Mouse (Mus musculus): ENCODE data around the gene Vmn1r58. TPM values are rescaled to one million over a fixed set of nuclear protein-coding genes. Genes with fewer than 3 reads are reported as not detected.
"Not testable (repeated sequence)": the region's sequence is repeated elsewhere in the genome, so short reads cannot be mapped to it uniquely, and the experiment has no call there.

The Vmn1r58 gene
- total RNA-seq (2021), result not detected
- long read RNA-seq, experiment 1, result 0 reads
- long read RNA-seq, experiment 2, result 0 reads

DNA sequence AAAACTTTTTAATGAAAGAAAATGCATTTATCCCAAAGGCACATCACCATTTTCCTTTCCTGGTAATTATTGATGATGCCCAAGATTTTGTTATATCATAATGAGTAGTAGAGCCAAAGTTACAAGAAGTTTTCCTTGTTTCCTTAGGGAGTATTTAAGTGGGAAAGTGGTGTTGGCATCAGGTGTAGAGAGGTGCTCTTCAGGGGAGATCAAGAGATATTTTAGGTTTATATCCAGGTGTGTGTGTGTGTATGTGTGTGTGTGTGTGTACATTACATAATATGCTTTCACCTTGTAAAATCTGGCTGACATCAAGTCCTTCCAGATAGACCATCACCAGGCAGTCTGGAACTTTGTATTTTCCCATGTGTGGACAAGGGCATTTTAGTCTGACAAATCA lies at the start of gene Vmn1r58:
Gene Vmn1r58, minus strand, starts transcription at position 101 of the 400 bp plus-strand sequence.
- H3K27ac ChIP-seq; H3K4me3 ChIP-seq; intact Hi-C loops (cut with DNase I); DNase-seq (ENCODE audit: extremely low spot score in 1 of 2, low spot score in 2 of 2): not testable (repeated sequence)

- intact Hi-C loops (cut with DNase I), result loop anchor here (5.0 kb wide), 1 partner anchor 224 kb away; no protein-coding TSS in a partner anchor
Observed at GRCm38 (mm10) chr7:5456674-5457073, 43.5 kb upstream of the Vmn1r58 start, which contains the start of gene Vmn1r59. Gene Vmn1r59 (minus strand): TSS chr7:5456774.

DNA sequence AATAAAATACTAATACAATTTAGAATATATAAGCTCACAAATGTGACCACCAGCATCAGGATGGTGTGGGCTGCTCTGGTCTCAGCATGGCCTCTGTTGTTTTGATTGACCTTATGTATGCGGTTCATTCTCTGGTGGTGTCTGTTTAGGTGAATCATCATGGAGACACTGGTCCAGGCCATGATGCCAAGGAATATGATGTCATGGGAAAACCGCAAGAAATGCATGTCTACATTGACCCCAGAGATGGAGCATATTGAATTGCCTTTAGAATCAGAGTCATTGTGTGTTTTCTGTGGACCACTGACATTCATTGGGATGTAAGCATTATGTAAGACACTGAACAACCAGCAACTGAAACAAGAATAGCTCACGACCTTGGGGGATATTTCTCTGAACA lies 40.8 kb upstream of the Vmn1r58 start:
- intact Hi-C loops (cut with DNase I); H3K27ac ChIP-seq; H3K4me3 ChIP-seq; DNase-seq (ENCODE audit: extremely low spot score in 1 of 2, low spot score in 2 of 2): not testable (repeated sequence)

More at GRCm38 (mm10) chr7:5456674-5457073, 43.5 kb upstream of the Vmn1r58 start, which contains the start of gene Vmn1r59:
- no peak within 1 kb of the TSS for H3K27ac ChIP-seq
- no peak for TF ChIP-seq CTCF (IDR thresholded peaks at IDR 0.05)
- no peak for DNase-seq (ENCODE audit: extremely low spot score in 1 of 2, low spot score in 2 of 2)
- H3K4me3 ChIP-seq, result no peak within 1 kb of the TSS

GRCm38 (mm10) chr7:5448627-5449026 lies 35.4 kb upstream of the Vmn1r58 start:
- no peak for TF ChIP-seq CTCF (IDR thresholded peaks at IDR 0.05)
- intact Hi-C loops (cut with DNase I), result no loop called here
- H3K4me3 ChIP-seq, result no peak overlapping the region
- no peak overlapping the region for H3K27ac ChIP-seq
- DNase-seq (ENCODE audit: extremely low spot score in 1 of 2, low spot score in 2 of 2), result no peak

- H3K27ac ChIP-seq, result no peak overlapping the region
- intact Hi-C loops (cut with DNase I), result no loop called here
- no peak overlapping the region for H3K4me3 ChIP-seq
- no peak for DNase-seq (ENCODE audit: extremely low spot score in 1 of 2, low spot score in 2 of 2)
- TF ChIP-seq CTCF (IDR thresholded peaks at IDR 0.05), result no peak
Observed at GRCm38 (mm10) chr7:5406201-5406600, 7.0 kb downstream of the Vmn1r58 start.

GRCm38 (mm10) chr7:5366724-5367123 lies 46.5 kb downstream of the Vmn1r58 start:
- Histone ChIP-seq H3K4me3 (no peak overlapping the region), H3K27ac (no peak overlapping the region)
- DNase-seq (ENCODE audit: extremely low spot score in 1 of 2, low spot score in 2 of 2), result no peak
- intact Hi-C loops (cut with DNase I), result loop anchor here (1.0 kb wide), 1 partner anchor 31 kb away; no protein-coding TSS in a partner anchor
- no peak for TF ChIP-seq CTCF (IDR thresholded peaks at IDR 0.05)

GRCm38 (mm10) chr7:5363599-5363998 lies 49.6 kb downstream of the Vmn1r58 start:
- TF ChIP-seq CTCF (IDR thresholded peaks at IDR 0.05), result no peak
- Histone ChIP-seq H3K27ac (no peak overlapping the region), H3K4me3 (no peak overlapping the region)
- no peak for DNase-seq (ENCODE audit: extremely low spot score in 1 of 2, low spot score in 2 of 2)
- intact Hi-C loops (cut with DNase I), result no loop called here

Other genes with a start within 250 kb of the Vmn1r58 start
- not detected for gene Vmn1r56, start 216.6 kb downstream of the Vmn1r58 start, total RNA-seq (2021)
- not detected for gene Vmn1r57, start 194.9 kb downstream of the Vmn1r58 start, total RNA-seq (2021)
- gene Gm5065, start 62.9 kb downstream of the Vmn1r58 start, total RNA-seq (2021), result not detected
- gene Nlrp2, start 62.4 kb downstream of the Vmn1r58 start, total RNA-seq (2021), result not detected
- not detected for gene Vmn1r59, start 43.4 kb upstream of the Vmn1r58 start, total RNA-seq (2021)
- not detected for gene Vmn2r28, start 80.6 kb upstream of the Vmn1r58 start, total RNA-seq (2021)
- gene Vmn1r60, start 133.9 kb upstream of the Vmn1r58 start, total RNA-seq (2021), result not detected
- not detected for gene Vmn1r61, start 199.9 kb upstream of the Vmn1r58 start, total RNA-seq (2021)

Measured in left cerebral cortex, adult 2 months (tissue).